In genomic region chr5:118667863-118668262, GRCm38 (mm10) we compare ENCODE assay signal across 18 mouse cellular contexts.
A peak's percentile ranks its signal among the peaks of the same experiment; 100 is the strongest.
DNase-seq lines count a peak whose midpoint lies in the region; ATAC-seq and TF ChIP-seq lines count a peak whose summit lies in the region.
"Had no signal": no experiment of that assay in that cellular context is flagged by ENCODE, and none has a peak within 500 bp of the region (broad histone marks: within the 10 kb centered on the region; RNA-seq: fewer than 3 reads in every experiment).

No protein-coding gene starts in this region.

- H3K36me3 ChIP-seq in forebrain, embryonic 13.5 days (ENCODE audit: poor library complexity, severe bottlenecking) = no peaks in the 10 kb centered on the region
- 0 out of 2 replicates have a peak, but pooled peaks cover 3% of the 10 kb centered on the region for H3K36me3 ChIP-seq in forebrain, postnatal 0 days (ENCODE audit: insufficient read depth)
- no peaks in the 10 kb centered on the region for H3K36me3 ChIP-seq in kidney, adult 2 months (ENCODE audit: control insufficient read depth, insufficient read depth, low read length)
- H3K36me3 ChIP-seq in kidney, embryonic 14.5 days (ENCODE audit: control insufficient read depth, insufficient read depth, low read length) = no peaks in the 10 kb centered on the region
- H3K36me3 ChIP-seq in neural tube, embryonic 11.5 days (ENCODE audit: control insufficient read depth, insufficient read depth, low read length) = no peaks in the 10 kb centered on the region
- H3K36me3 ChIP-seq in midbrain, embryonic 16.5 days (ENCODE audit: control insufficient read depth, insufficient read depth, low read length) = no peaks in the 10 kb centered on the region
- H3K36me3 ChIP-seq: heart, embryonic 15.5 days had no signal

- peak overlapping the region; percentile 21; the same call in 1 of the 2 replicates for H3K4me2 ChIP-seq in forebrain, embryonic 13.5 days
- H3K4me2 ChIP-seq in forebrain, postnatal 0 days (ENCODE audit: low read depth) = no peak overlapping the region
- no peak overlapping the region for H3K4me2 ChIP-seq in kidney, embryonic 14.5 days (replicated peaks; ENCODE audit: low read depth, low read length)
- H3K4me2 ChIP-seq in neural tube, embryonic 11.5 days (ENCODE audit: low read depth) = 0 out of 2 replicates have a peak overlapping the region, but pooled peaks have one; percentile 1
- H3K4me2 ChIP-seq in midbrain, embryonic 16.5 days (ENCODE audit: low read length) = no peak overlapping the region
- H3K4me2 ChIP-seq: embryonic facial prominence, embryonic 15.5 days; heart, embryonic 15.5 days had no signal

- peaks cover 7% of the 10 kb centered on the region; the same call in 1 of the 2 replicates for H3K27me3 ChIP-seq in forebrain, embryonic 13.5 days
- no peaks in the 10 kb centered on the region for H3K27me3 ChIP-seq in forebrain, postnatal 0 days (ENCODE audit: insufficient read depth, low read length)
- no peaks in the 10 kb centered on the region for H3K27me3 ChIP-seq in kidney, adult 2 months (replicated peaks; ENCODE audit: control insufficient read depth, insufficient read depth, low read length)
- no peaks in the 10 kb centered on the region for H3K27me3 ChIP-seq in kidney, embryonic 14.5 days (ENCODE audit: control insufficient read depth, insufficient read depth, low read length)
- no peaks in the 10 kb centered on the region for H3K27me3 ChIP-seq in neural tube, embryonic 11.5 days (ENCODE audit: control insufficient read depth, insufficient read depth, low read length)
- no peaks in the 10 kb centered on the region for H3K27me3 ChIP-seq in midbrain, embryonic 16.5 days (ENCODE audit: control insufficient read depth, insufficient read depth, low read depth, low read length)
- H3K27me3 ChIP-seq: embryonic facial prominence, embryonic 15.5 days; heart, embryonic 15.5 days had no signal

- no peaks in the 10 kb centered on the region for H3K9me3 ChIP-seq in forebrain, embryonic 13.5 days (replicated peaks)
- H3K9me3 ChIP-seq in forebrain, postnatal 0 days (ENCODE audit: low read length) = no peaks in the 10 kb centered on the region
- H3K9me3 ChIP-seq in kidney, embryonic 14.5 days (ENCODE audit: control insufficient read depth, low read length) = no peaks in the 10 kb centered on the region
- no peaks in the 10 kb centered on the region for H3K9me3 ChIP-seq in neural tube, embryonic 11.5 days (ENCODE audit: control insufficient read depth, low read length)
- H3K9me3 ChIP-seq in midbrain, embryonic 16.5 days (replicated peaks; ENCODE audit: control insufficient read depth, low read length, poor library complexity, severe bottlenecking) = no peaks in the 10 kb centered on the region
- H3K9me3 ChIP-seq: embryonic facial prominence, embryonic 15.5 days; heart, embryonic 15.5 days had no signal

- no peak for TF ChIP-seq CTCF in forebrain, postnatal 0 days (IDR thresholded peaks at IDR 0.05; ENCODE audit: low read depth)
- no peak for TF ChIP-seq CTCF in kidney, adult 2 months (conservative IDR thresholded peaks at IDR 0.05; ENCODE audit: insufficient read depth, insufficient read length, low read depth, low read length)

- H3K9ac ChIP-seq in forebrain, embryonic 13.5 days = peak overlapping the region; percentile 43; the same call in 1 of the 2 replicates
- H3K9ac ChIP-seq in forebrain, postnatal 0 days = no peak overlapping the region
- no peak overlapping the region for H3K9ac ChIP-seq in kidney, embryonic 14.5 days (ENCODE audit: low read depth, low read length)
- H3K9ac ChIP-seq in neural tube, embryonic 11.5 days (ENCODE audit: low read length) = no peak overlapping the region
- H3K9ac ChIP-seq in midbrain, embryonic 16.5 days (ENCODE audit: low read depth, low read length) = no peak overlapping the region
- H3K9ac ChIP-seq: embryonic facial prominence, embryonic 15.5 days; heart, embryonic 15.5 days had no signal

- peak overlapping the region; percentile 91 for H3K27ac ChIP-seq in forebrain, embryonic 13.5 days
- H3K27ac ChIP-seq in forebrain, postnatal 0 days (ENCODE audit: low read depth, low read length) = no peak overlapping the region
- no peak overlapping the region for H3K27ac ChIP-seq in kidney, adult 2 months (ENCODE audit: insufficient read depth, low read depth, low read length)
- H3K27ac ChIP-seq in kidney, embryonic 14.5 days (ENCODE audit: low read depth, low read length) = no peak overlapping the region
- H3K27ac ChIP-seq in neural tube, embryonic 11.5 days (ENCODE audit: low read depth, low read length) = no peak overlapping the region
- H3K27ac ChIP-seq in midbrain, embryonic 16.5 days (ENCODE audit: low read length) = peak overlapping the region; percentile 20; the same call in 1 of the 2 replicates
- H3K27ac ChIP-seq: embryonic facial prominence, embryonic 15.5 days; gastrocnemius, adult 2 months had no signal

- no peak for ATAC-seq in forebrain, embryonic 13.5 days
- ATAC-seq in forebrain, postnatal 0 days = no peak
- ATAC-seq in kidney, embryonic 14.5 days (ENCODE audit: low FRiP score, low TSS enrichment) = no peak
- no peak for ATAC-seq in neural tube, embryonic 11.5 days (ENCODE audit: insufficient read depth, low FRiP score, low TSS enrichment)
- no peak for ATAC-seq in midbrain, embryonic 16.5 days

- WGBS in forebrain, embryonic 13.5 days = 25% methylated on average over 7 of the region's 7 CpGs
- 27% methylated on average over 7 of the region's 7 CpGs for WGBS in forebrain, postnatal 0 days
- 37% methylated on average over 7 of the region's 7 CpGs for WGBS in kidney, adult 2 months
- 37% methylated on average over 7 of the region's 7 CpGs for WGBS in kidney, embryonic 14.5 days
- WGBS in neural tube, embryonic 11.5 days = 24% methylated on average over 7 of the region's 7 CpGs
- 6% methylated on average over 7 of the region's 7 CpGs for WGBS in midbrain, embryonic 16.5 days

- H3K4me3 ChIP-seq in forebrain, embryonic 13.5 days = no peak overlapping the region
- H3K4me3 ChIP-seq in forebrain, postnatal 0 days (ENCODE audit: low read depth, low read length) = no peak overlapping the region
- no peak overlapping the region for H3K4me3 ChIP-seq in kidney, adult 2 months (ENCODE audit: insufficient read depth, low read depth, low read length)
- no peak overlapping the region for H3K4me3 ChIP-seq in kidney, embryonic 14.5 days (ENCODE audit: low read length)
- H3K4me3 ChIP-seq in neural tube, embryonic 11.5 days (ENCODE audit: low read depth, low read length) = no peak overlapping the region
- no peak overlapping the region for H3K4me3 ChIP-seq in midbrain, embryonic 16.5 days (ENCODE audit: low read depth, low read length)
- H3K4me3 ChIP-seq: embryonic facial prominence, embryonic 15.5 days; gastrocnemius, adult 2 months; heart, embryonic 15.5 days had no signal

- peaks cover 84% of the 10 kb centered on the region for H3K4me1 ChIP-seq in forebrain, embryonic 13.5 days
- peaks cover 10% of the 10 kb centered on the region for H3K4me1 ChIP-seq in forebrain, postnatal 0 days (ENCODE audit: insufficient read depth)
- H3K4me1 ChIP-seq in kidney, adult 2 months (ENCODE audit: control insufficient read depth, insufficient read depth, low read length) = peaks cover 20% of the 10 kb centered on the region; the same call in 1 of the 2 replicates
- peaks cover 43% of the 10 kb centered on the region for H3K4me1 ChIP-seq in kidney, embryonic 14.5 days (ENCODE audit: control insufficient read depth, insufficient read depth, low read length)
- peaks cover 56% of the 10 kb centered on the region for H3K4me1 ChIP-seq in neural tube, embryonic 11.5 days (ENCODE audit: control insufficient read depth, insufficient read depth, low read length)
- H3K4me1 ChIP-seq in midbrain, embryonic 16.5 days (ENCODE audit: control insufficient read depth, insufficient read depth, low read length) = peaks cover 51% of the 10 kb centered on the region

- TF ChIP-seq POLR2A in kidney, adult 2 months (IDR thresholded peaks at IDR 0.05; ENCODE audit: low read depth, low read length) = no peak

- no peak for DNase-seq in forebrain, postnatal 0 days
- peak; percentile 73 for DNase-seq in kidney, adult 2 months
- no peak for DNase-seq in neural tube, embryonic 11.5 days (ENCODE audit: low spot score)
- no peak for DNase-seq in neural tube, embryonic 10.5 days (ENCODE audit: extremely low spot score, low spot score)
- no peak for DNase-seq in cerebellum, adult 9-11 months
- DNase-seq: adrenal gland, postnatal 14 days; cerebellum, adult 9-10 months; gastrocnemius, adult 2 months; heart, postnatal 36 days; layer of hippocampus, postnatal 36 days; lung, postnatal 4 days; retina, postnatal 1 day; thymus, postnatal 25 days had no signal

Comparison
In these comparisons a context has a peak if more than half of its experiments do, and no peak if none do; other contexts are left out.
1. H3K27ac ChIP-seq: peak in forebrain, embryonic 13.5 days (single experiment) and midbrain, embryonic 16.5 days (single experiment); none in forebrain, postnatal 0 days (single experiment), kidney, adult 2 months (single experiment), kidney, embryonic 14.5 days (single experiment) and neural tube, embryonic 11.5 days (single experiment).
2. H3K4me2 ChIP-seq: peak in forebrain, embryonic 13.5 days (single experiment) and neural tube, embryonic 11.5 days (single experiment); none in forebrain, postnatal 0 days (single experiment), kidney, embryonic 14.5 days (single experiment) and midbrain, embryonic 16.5 days (single experiment).